Mouse (Mus musculus): ENCODE measurements around the gene Dmac2.

GRCm38 (mm10) chr7:25591226-25591625 is 28.0 kb upstream of the Dmac2 start:
- TF ChIP-seq POLR2A (IDR thresholded peaks at IDR 0.05; ENCODE audit: extremely low read depth, insufficient read depth, low read length) (no peak), CTCF (IDR thresholded peaks at IDR 0.05; ENCODE audit: extremely low read depth, insufficient read depth, low read length) (no peak)
